Mouse (Mus musculus): ENCODE data around the gene Xylt2. TPM values are rescaled to one million over a fixed set of nuclear protein-coding genes. Genes with fewer than 3 reads are reported as not detected.

Xylt2 gene
- polyA plus RNA-seq, 1 experiment, result 12.7 TPM

DNA sequence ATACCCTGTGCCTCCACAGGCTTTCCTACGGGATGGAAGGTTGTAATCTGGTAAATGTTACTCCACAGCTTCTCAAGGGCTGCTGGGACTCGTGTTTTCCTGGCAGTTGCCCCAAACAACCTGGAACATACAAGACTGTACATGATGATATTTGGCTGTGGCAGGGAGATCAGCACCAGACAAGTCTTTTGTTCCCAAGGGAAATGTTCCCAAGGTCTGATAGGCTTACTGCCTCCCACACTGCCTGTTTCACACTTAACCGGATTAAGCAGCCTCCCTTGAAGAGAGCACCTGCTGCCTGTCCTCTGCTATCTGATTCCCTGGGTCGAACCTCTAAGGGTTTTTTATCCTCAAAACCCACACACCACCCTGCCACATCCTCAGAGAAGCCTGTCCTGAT, 61.8 kb downstream of the Xylt2 start:
- DNase-seq (ENCODE audit: low spot score), result no peak

DNA sequence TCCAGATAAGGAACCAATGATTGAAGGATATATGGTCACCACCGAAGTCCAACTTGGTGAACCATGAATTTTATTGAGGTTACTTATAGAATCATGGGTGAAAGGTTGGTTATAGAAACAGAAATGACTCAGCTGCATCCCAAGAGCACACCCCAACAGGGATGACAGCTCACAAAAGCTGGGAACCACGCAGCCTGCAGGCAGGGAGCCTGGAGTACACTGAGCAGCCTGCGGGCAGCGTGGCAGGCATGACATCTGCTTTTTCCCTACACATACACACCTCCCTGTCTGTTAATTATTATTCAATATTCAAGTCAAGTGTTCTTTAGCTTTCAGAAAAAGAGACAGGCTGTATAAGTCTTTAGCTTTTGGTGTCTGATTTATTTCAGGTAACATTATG, 62.7 kb downstream of the Xylt2 start:
- no peak for DNase-seq (ENCODE audit: low spot score)

Other genes with a start within 250 kb of the Xylt2 start
- 2.6 and 2.9 TPM in 2 replicates for gene Cacna1g, start 203.3 kb downstream of the Xylt2 start, polyA plus RNA-seq (2012; rRNA removed)
- 0.06 TPM in 1 of 2 replicates, not detected in the other for gene Spata20, start 191.3 kb downstream of the Xylt2 start, polyA plus RNA-seq (2012; rRNA removed)
- 28.5 and 34.1 TPM in 2 replicates for gene Epn3, start 177.5 kb downstream of the Xylt2 start, polyA plus RNA-seq (2012; rRNA removed)
- 1.7 and 2.0 TPM in 2 replicates for gene Mycbpap, start 155.8 kb downstream of the Xylt2 start, polyA plus RNA-seq (2012; rRNA removed)
- 14.3 and 16.7 TPM in 2 replicates for gene Rsad1, start 128.3 kb downstream of the Xylt2 start, polyA plus RNA-seq (2012; rRNA removed)
- 0.17 and 0.29 TPM in 2 replicates for gene Chad, start 112.5 kb downstream of the Xylt2 start, polyA plus RNA-seq (2012; rRNA removed)
- gene Acsf2, start 75.6 kb downstream of the Xylt2 start, polyA plus RNA-seq (2012; rRNA removed), result 29.6 and 31.8 TPM in 2 replicates
- 62.8 and 64.7 TPM in 2 replicates for gene Lrrc59, start 47.7 kb downstream of the Xylt2 start, polyA plus RNA-seq (2012; rRNA removed)
- gene Mrpl27, start 23.7 kb downstream of the Xylt2 start, polyA plus RNA-seq (2012; rRNA removed), result 93.5 and 105 TPM in 2 replicates
- 0.52 and 0.53 TPM in 2 replicates for gene Eme1, start 23.6 kb downstream of the Xylt2 start, polyA plus RNA-seq (2012; rRNA removed)
- not detected in 2 replicates for gene Gm11541, start 27.0 kb upstream of the Xylt2 start, polyA plus RNA-seq (2012; rRNA removed)
- gene Cdc34b, start 64.3 kb upstream of the Xylt2 start, polyA plus RNA-seq (2012; rRNA removed), result 0.07 and 0.17 TPM in 2 replicates
- gene Tmem92, start 105.2 kb upstream of the Xylt2 start, polyA plus RNA-seq (2012; rRNA removed), result not detected in 2 replicates